Mouse (Mus musculus) adrenal gland, postnatal 25 days (tissue): ENCODE data around the gene Eftud2. TPM values are rescaled to one million over a fixed set of nuclear protein-coding genes. Genes with fewer than 3 reads are reported as not detected.

Experiments used
- DNase-seq: peaks from one replicate; pipeline ENCODE4 v3.0.0; 2021; ENCODE audit warnings: mixed read lengths
- total RNA-seq: library from RNA; stranded (reverse); gene quantifications from 2 replicates; pipeline ENCODE4 v1.2.3, GENCODE M21; 2021

Eftud2 gene
- total RNA-seq, 1 experiment from 2014 or later: 81.2 TPM

DNA sequence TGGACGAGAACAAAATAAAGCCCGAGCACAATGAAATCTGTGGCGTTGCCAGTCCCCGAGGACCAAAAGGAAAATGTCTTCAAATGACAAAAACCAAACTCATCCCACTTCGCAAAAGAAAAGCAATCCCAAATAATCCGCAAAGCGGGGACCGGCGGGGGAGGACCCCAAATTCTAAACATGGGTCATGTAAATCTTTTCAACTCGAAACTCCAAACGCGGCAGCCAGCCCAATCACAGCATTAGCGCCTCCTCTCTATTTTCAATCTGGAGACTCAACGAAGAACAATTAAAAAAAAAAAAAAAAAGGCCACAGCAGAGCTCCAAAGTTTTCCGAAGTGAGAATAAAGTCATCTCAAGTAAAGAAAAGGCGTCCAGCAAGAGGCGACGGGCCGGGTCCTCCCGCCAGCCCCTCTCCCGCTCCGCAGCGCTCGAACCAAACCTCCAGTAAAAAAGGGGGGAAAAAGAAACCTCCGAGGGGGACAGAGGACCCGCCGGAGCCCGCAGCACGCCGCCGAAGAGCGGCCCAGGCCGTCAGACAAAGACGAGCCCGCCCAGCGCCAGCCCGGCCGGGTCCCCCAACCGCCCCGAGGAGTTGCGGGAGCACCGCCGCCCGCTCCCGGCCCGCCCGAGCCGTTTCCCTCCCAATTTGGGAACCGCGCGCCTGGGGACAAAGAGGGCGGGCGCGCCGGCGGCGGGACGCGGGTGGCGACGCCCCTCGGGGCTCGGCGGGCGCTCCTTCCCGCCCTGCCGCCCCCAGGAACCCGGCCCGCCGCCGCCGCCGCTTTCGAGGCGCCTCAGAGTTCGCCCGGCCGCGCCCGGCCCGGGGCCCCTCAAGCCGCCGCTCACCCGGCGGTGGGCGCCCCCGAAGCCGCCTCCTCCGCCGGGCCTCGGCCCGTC is 62.4 kb downstream of the Eftud2 start:
- DNase-seq: peak; percentile 57

DNA sequence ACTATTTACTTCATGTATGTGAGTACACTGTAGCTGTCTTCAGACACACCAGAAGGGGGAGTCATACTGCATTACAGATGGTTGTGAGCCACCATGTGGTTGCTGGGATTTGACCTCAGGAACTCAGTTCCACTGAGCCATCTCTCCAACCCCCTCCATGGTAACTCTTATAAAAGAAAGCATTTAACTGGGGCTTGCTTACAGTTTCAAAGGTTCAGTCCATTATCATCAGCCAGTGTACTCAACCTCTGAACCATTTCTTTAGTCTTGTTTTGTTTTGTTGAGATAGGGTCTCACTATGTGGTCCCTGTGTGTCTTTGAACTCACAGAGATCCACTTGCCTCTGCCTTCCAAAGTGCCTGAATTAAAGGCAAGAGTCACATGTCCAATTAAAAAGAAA is 65.9 kb downstream of the Eftud2 start:
- no peak for DNase-seq

DNA sequence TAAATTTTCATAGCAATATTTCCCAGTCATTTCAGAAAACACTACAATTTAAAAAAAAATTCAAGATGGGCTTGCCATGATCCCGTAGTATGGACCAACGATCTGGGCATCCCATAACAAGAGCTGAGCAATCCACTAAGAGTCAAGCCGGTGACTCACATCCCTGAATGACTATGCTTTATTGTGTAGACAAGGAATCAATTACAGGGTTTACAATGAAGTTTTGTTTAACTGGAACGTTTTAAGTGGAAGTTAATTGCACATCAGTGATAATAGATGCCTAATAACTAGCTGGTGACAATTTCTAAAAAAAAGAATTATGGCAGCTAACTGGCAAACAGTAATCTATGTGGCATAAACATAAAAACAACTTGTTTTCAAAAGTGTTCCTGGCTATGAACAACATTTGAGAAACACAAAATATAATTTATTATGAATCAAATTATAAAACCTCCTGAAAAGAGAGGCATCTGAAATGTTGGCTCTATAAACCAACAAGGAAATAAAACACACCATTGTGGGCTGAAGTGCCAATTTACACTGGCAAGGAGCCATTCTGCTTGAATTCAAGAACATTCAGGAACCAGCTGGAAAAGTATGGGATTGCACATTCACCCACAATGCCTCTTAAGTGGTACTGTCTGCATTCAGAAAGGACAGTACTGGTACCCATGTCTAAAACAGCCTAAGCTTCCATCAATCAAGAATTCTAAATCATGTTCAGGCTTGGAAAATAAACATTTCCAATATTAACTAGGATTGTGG is 69.9 kb downstream of the Eftud2 start:
- DNase-seq: no peak

DNA sequence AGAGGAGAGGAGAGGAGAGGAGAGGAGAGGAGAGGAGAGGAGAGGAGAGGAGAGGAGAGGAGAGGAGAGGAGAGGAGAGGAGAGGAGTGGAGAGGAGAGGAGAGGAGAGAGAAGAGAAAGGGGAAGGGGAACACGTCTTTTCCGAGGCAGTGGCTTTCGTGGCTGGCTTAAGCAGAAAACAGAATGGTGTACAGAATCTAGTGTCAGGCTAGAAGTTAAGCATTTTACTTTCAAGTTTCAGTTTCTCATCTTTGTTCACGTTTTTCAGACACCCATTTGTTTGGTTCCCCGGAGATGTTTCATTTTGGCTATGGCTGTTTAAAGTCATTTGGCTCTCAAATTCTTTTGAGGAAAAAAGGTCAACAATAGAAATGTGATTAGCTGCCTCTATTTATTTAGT is 72.5 kb downstream of the Eftud2 start:
- DNase-seq: no peak

DNA sequence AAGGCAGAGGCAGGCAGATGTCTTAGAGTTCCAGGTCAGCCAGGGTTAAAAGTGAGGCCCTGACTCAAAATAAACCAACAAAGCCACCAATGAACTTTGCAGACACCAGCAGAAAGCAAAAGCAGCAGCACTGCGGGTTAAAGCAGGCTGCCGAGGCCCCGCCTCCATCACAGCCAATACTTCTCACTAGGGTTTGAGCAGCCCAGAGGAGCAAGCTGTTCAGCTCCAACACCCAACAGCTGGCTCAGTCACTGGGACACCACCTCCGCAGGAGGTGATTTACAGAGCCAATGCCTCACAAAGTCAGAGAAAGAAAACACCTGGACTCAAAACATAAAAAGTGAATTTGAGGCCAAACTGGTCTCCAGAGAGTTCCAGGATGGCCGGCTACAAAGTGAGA is 77.3 kb downstream of the Eftud2 start:
- no peak for DNase-seq

DNA sequence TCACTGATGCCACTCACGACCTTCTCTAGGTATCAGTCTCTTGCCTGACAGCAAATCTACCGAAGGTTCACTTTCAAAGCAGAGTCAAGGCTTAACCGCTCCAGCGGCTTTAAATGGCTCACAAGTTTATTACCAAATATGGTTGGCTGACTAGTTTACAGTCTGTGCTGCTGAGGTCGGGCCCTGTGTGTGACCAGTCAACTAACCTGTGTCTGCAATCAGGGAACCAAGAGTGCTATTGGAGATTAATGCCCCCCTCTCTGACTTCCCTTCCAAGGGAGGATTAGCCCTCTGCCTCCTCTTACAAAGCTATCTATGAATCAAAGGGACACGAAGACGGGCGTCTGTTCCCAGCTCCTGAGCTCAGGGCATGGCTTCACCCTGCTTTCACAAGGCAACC is 86.6 kb downstream of the Eftud2 start:
- DNase-seq: no peak

DNA sequence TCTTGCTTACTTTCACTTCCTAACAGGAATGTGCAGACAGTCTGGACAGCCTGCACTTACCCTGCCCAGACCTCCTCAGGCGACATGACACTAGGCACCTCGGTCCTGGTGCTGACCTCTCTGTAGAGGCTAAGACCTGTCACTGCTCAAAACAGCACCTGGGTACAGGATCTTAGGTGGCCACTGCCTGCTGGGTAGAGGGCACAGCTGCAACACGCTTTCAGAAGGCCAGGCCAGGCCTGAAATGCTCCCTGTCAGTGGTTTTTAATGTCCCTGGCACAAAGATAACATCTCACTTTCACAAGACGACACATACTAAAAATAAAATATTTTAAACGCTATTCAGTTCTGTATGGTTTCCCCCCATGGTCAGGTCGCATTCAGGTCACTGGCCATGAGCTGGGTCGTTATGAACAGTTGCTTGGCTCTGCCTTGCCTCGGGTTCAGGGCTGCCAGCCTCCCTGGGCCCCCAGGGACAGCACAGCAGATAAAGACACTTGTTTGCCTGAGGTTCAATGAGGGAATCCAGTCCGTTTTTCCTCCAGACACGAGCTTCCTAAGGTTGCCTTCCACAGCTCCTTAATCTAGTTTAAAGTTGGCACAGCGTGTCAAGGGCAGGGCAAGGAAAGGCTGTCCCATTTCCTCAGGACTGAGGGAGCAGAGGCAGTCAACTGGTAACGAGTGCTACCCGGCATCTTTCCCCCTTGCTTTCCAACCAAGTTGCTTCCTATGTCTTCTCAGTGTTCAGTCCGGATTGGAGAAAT is 88.9 kb downstream of the Eftud2 start:
- DNase-seq: no peak

Other genes with a start within 250 kb of the Eftud2 start
- 0.06 TPM in 1 of 2 replicates, not detected in the other for gene Meioc, start 217.3 kb downstream of the Eftud2 start, total RNA-seq
- 23.3 and 29.1 TPM in 2 replicates for gene Ccdc43, start 183.2 kb downstream of the Eftud2 start, total RNA-seq
- gene Adam11, start 119.5 kb downstream of the Eftud2 start, total RNA-seq: 2.9 and 4.7 TPM in 2 replicates
- 20.0 and 22.7 TPM in 2 replicates for gene Gjc1, start 61.3 kb downstream of the Eftud2 start, total RNA-seq
- 0.76 TPM in 1 of 2 replicates, not detected in the other for gene Higd1b, start 45.1 kb downstream of the Eftud2 start, total RNA-seq
- gene Ccdc103, start 219 bp upstream of the Eftud2 start, total RNA-seq: 1.0 TPM in 1 of 2 replicates, not detected in the other
- gene Fam187a, start 4.2 kb upstream of the Eftud2 start, total RNA-seq: not detected in 2 replicates
- 0.36 and 0.48 TPM in 2 replicates for gene Gfap, start 19.9 kb upstream of the Eftud2 start, total RNA-seq
- gene Kif18b, start 44.1 kb upstream of the Eftud2 start, total RNA-seq: 4.1 and 5.3 TPM in 2 replicates
- gene C1ql1, start 65.7 kb upstream of the Eftud2 start, total RNA-seq: 34.9 and 49.7 TPM in 2 replicates
- 103 and 104 TPM in 2 replicates for gene Nmt1, start 147.2 kb upstream of the Eftud2 start, total RNA-seq
- 73.0 and 82.7 TPM in 2 replicates for gene Dcakd, start 147.3 kb upstream of the Eftud2 start, total RNA-seq
- 9.1 and 13.7 TPM in 2 replicates for gene Plcd3, start 220.7 kb upstream of the Eftud2 start, total RNA-seq
- gene Acbd4, start 220.7 kb upstream of the Eftud2 start, total RNA-seq: 92.1 and 129 TPM in 2 replicates
- 72.0 and 75.6 TPM in 2 replicates for gene Hexim1, start 235.2 kb upstream of the Eftud2 start, total RNA-seq